Mouse (Mus musculus) 3134 (cell line): ENCODE results near the gene Casq1.
"Not testable (repeated sequence)": the region's sequence is repeated elsewhere in the genome, so short reads cannot be mapped to it uniquely, and the experiment has no call there.

Source experiments
- DNase-seq: peaks from one replicate; pipeline ENCODE4 v3.0.0-alpha.2; 2011; ENCODE audit warnings: low spot score; ENCODE audit not compliant: insufficient read length; ENCODE audit errors: extremely low read depth

The Casq1 gene

GRCm38 (mm10) chr1:172219451-172220406 lies at the start of gene Casq1:
Casq1 (minus strand) TSS chr1:172219868.
- no peak for DNase-seq

GRCm38 (mm10) chr1:172261477-172262078 lies 41.9 kb upstream of the Casq1 start, which contains the start of gene Igsf8:
Igsf8 (plus strand) TSS chr1:172261641.
- no peak for DNase-seq

- no peak for DNase-seq
These were observed 38.6 kb upstream of the Casq1 start, which contains the start of gene Atp1a4 for GRCm38 (mm10) chr1:172258314-172258713. Atp1a4 (minus strand) TSS chr1:172258414.

DNA sequence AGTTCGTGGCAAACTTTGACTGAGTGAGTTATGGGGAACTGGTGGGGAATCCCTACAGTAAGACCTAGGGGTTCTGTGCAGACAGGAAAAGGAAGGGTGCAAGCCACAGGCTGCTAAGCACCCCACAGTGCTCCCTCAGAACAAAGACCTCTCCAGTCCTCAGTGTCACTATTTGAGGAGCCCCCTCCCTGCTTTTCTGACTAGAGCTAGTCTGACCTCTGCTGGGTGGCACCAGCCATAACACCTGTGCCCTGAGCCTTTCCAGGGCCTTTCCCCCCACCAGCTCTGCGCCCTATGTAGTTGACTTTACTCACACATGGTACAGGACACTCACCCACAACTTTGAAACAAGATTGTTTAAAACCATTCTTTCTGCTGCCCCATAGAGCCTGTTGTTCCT lies 28.0 kb upstream of the Casq1 start:
- DNase-seq = no peak

DNA sequence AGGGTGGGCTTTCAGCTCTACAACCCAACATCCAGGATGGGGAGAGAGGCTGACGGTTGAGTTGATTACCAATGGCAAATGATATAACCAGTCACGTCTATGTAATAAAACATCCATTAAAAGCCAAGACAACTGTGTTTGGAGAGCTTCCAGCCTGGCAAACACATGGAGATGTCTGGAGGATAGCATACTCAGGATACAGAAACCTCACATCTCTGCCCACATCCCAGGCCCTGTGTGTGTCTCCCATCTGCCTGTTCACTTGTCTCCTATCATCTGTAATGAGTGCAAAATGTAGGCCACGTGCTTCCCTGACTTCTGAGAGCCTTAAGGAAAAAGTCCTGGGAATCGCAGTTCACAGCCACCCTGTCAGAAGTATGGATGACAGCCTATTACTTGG lies 27.5 kb upstream of the Casq1 start:
- no peak for DNase-seq

GRCm38 (mm10) chr1:172244645-172245044 lies 25.0 kb upstream of the Casq1 start:
- DNase-seq = not testable (repeated sequence)

GRCm38 (mm10) chr1:172243547-172244205 lies 24.0 kb upstream of the Casq1 start:
- DNase-seq = no peak

DNA sequence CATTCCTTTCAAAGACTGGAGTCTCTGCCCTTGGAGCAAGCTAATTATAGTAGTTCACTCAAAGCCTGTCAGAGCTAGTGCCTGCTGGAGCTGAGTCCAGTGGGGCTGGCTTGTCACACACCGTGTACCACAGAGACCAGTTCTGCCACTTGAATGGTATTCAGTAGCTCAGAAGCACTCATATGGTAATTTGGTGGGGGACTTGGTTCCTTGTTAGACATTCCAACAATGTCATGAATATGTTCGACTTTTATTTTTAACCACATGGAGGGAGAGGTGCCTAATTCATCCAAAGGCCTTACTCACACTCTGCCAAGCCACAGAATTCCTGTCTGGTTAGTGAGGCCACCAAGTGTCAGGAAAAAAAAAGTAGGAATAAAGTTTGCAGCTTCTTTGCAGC lies 22.7 kb upstream of the Casq1 start:
- peak; percentile 72 for DNase-seq

- DNase-seq = no peak
These were observed 21.5 kb upstream of the Casq1 start for GRCm38 (mm10) chr1:172240945-172241708.

GRCm38 (mm10) chr1:172229215-172229614 lies 9.5 kb upstream of the Casq1 start:
- DNase-seq = no peak

- DNase-seq = no peak
These were observed 8.5 kb upstream of the Casq1 start for GRCm38 (mm10) chr1:172228209-172228608.

DNA sequence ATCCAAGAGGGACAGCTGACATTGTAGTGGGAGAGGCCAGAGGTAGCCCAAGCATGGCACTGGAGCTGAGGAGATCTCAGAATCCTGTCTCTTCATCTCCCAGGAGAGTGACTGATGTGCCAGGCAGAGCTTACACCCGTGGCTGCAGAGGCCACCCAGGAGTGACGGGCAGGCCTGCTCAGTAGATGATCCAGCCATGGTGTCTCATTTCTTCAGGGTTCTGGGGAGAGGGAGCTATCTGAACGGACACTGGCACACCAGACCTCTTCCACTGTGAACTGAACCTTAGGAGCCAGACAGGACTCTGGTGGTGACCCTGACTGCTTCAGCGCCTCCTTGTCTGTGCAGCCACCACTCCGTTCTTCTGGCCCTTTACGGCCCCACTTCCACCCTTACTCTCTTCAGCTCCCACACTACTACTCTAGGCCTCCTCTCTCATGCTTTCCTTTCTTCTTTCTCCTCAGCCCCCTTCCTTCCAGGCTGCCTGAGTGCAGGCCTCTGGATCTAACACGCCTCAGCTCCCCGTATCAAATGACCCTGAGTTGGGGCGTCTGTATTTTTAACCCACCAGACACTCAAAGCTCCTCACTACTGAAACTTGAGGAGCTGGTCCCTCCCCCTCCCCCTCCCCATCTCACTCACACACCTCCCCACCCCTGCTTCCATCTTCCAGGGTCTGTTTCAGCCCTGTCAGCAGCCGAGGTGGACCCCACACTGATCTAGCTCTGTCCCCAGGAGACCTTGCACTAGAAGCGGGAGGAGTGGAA lies 1.8 kb upstream of the Casq1 start:
- no peak for DNase-seq

DNA sequence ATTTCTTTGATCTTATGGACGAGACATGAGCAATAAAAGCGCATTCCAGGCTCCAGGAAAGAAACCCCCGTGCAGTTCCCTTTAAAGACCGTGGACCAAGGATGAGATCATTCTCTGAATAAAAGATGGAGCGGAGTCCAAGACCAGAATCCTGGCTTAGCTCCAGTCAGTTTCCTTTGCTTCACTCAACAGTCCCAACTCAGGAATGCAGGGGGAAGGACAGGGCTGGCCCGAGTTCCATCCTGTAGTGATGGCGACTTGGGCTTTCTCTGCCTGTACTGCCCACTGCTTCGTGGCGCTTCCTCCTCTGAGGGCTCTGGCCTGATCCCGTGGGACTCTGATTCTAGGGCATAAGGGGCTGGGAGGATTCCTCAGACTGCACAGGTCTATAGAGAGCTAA lies 746 bp upstream of the Casq1 start:
- DNase-seq = peak; percentile 45

- no peak for DNase-seq
These were observed 1.3 kb downstream of the Casq1 start for GRCm38 (mm10) chr1:172218164-172218910.

DNA sequence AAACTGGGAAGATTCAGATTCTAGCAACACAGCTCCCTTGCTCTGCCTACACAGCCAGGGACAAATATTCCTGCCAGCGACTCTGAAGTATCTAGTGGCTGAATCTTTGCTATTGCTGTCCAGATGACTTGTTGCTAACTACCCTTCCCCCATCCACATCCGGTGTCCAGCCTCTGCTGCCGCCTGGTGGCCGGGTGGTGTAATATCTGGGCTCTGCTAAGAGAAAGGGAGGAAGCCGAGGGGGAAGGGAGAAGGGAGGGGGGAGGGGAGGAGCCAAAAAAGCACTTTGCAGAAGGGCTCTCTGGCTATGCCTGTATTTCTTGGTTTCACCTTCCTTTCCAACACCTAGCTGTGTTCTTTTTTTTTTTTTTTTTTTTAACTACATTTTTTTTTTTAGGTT lies 2.5 kb downstream of the Casq1 start:
- peak; percentile 80 for DNase-seq

DNA sequence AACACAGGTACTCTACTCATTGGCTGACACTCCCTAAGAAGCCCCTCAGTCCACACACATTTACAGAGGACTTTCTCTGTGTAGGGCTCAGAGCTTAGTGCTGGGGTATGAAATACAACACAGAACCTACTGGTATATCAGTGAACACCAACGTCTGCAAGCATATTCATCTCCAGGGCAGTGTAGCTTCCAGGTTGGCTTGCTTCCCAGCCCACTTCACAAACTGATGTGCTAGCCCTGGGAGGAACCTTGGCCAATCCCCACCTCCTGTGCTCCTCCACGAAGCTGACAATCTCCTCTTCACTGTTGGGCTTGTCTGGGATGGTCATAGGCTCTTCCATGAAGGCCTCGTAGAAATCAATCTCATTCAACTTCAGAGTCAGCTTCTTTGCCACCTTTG lies 4.9 kb downstream of the Casq1 start:
- no peak for DNase-seq

GRCm38 (mm10) chr1:172213771-172214170 lies 5.9 kb downstream of the Casq1 start:
- DNase-seq = no peak

DNA sequence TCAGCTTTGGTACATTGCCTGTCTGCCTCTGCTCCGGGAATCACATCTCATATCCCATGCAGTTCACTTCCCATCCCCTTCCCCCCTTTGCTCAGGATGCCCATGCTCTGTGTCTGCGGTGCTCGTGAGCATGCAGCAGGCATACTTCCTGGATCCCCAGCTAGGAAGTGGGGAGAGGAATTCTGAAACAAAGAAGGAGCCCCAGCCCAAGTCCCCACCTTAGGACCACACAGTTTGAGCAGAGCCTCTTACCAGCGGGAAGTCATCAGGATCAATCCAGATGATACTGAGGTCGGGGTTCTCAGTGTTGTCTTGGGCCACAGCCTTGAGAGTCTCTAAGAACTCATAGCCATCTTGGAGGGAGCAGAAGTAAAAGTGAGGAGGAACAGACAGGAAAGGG lies 6.9 kb downstream of the Casq1 start:
- DNase-seq = no peak

- no peak for DNase-seq
These were observed 12.5 kb downstream of the Casq1 start for GRCm38 (mm10) chr1:172207111-172207584.
